Mouse (Mus musculus): ENCODE results near the gene Galp.

DNA sequence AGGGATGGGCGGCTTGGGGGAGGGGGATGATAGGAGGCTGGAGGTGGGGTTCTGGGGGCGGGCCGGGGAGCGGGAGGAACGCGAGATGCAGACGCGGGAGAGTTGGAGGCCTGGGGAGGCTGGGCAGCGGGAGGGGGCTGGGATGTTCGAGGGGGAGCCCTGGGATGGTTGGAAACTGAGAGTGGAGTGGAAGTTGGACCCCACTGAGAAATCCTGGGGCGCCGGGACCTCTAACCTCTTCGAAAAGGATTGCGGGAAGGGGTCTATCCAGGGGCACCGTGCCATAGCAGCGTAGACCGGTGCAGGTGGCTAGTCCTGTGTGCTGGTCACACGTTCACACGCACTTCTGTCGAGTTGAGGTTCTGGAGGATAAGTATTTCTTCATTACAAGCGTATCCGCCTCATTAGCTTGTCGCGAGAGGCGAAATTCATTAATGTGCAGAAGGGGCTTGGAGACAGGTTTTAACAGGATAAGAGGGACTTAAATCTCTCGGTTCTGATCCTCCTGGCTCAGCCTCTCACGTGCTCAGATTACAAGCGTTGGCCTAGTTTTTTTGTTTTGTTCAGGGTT is 24.1 kb upstream of the Galp start:
- no peak for TF ChIP-seq USF1 (IDR thresholded peaks at IDR 0.05; ENCODE audit: low read depth)
- TF ChIP-seq POLR2A (IDR thresholded peaks at IDR 0.05; ENCODE audit: insufficient read length, low read depth): no peak
- TF ChIP-seq E2F4 (IDR thresholded peaks at IDR 0.05; ENCODE audit: insufficient read depth): no peak
- no peak for TF ChIP-seq POLR2AphosphoS2 (IDR thresholded peaks at IDR 0.05; ENCODE audit: insufficient read length, low read depth)
- no peak for TF ChIP-seq TCF3 (IDR thresholded peaks at IDR 0.05; ENCODE audit: insufficient read length, low read depth)
- no peak for TF ChIP-seq CEBPB (IDR thresholded peaks at IDR 0.05; ENCODE audit: insufficient read depth, poor library complexity, severe bottlenecking)
- no peak for TF ChIP-seq MYOG (IDR thresholded peaks at IDR 0.05; ENCODE audit: control insufficient read depth in 1 of 3, insufficient read depth in 1 of 3, insufficient read length in 2 of 3, low read depth in 2 of 3)
- no peak for TF ChIP-seq SRF (IDR thresholded peaks at IDR 0.05; ENCODE audit: control insufficient read depth, insufficient read length, low read depth)
